Mouse (Mus musculus): ENCODE results near the gene Pnpt1.
A peak's percentile ranks its signal among the peaks of the same experiment; 100 is the strongest.

Pnpt1 gene

DNA sequence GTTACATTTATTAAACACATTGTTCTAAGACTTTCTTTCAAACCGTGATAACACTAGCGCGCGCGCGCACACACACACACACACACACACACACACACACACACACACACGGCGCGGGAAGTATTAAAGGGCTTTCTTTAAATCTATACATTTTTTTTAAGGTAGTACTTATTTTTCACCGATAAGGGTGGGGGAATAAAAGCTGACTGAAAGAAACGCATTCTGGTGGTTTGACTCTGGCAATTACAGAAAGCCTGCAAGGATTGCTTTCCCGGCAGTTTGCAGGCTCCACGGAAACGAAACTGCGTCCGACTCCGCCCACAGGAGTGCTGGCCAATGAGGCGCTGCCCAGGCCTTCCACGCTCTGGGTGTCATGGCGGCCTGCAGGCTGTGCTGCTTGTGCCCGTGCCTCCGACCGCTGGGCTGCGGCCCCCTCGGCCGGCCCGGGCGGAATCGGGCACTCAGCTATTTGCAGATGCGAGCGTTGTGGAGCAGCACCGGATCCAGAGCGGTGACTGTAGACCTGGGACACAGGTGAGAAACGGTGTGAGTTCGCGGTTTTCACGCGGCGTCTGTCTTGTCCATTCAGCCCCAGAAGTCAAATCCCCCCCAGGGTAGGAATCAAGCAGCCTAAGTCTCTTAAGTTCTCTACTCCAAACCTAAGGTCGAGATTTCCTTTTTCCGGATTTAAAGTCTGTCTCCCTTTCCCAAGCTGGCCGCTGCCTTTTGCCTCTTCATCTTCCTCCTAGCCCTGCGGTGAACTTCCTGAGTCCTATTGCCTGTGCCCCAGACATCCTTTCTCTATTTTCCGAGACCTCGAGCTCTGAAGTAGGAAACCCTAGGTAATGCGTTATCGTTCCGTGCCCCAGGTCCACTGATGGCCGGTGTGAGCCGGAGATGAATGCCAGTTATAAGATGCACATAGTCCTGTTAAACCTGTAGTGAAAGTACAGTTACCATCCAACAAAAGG, at the start of gene Pnpt1:
Gene Pnpt1, plus strand, starts transcription at position 360 of the 971 bp plus-strand sequence.
- DNase-seq = peak; percentile 87

DNA sequence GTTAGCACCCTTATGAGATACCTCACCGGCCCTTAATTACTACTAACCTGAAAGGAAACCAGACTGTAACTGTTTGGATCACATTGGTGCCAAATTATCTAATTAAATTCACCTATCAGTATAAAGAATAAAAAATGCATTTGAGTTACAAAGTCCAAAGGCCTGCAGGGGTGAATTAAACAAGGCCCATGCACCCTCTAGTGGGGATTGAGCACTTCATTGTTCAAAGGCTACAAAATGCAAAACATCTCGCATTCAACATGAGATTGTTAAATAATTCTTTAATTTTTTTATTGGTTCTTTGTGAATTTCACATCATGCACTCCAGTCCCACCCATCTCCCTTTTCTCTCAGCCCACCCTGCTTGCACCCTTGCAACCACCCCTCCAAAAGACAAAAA, 38.1 kb upstream of the Pnpt1 start:
- no peak for DNase-seq

DNA sequence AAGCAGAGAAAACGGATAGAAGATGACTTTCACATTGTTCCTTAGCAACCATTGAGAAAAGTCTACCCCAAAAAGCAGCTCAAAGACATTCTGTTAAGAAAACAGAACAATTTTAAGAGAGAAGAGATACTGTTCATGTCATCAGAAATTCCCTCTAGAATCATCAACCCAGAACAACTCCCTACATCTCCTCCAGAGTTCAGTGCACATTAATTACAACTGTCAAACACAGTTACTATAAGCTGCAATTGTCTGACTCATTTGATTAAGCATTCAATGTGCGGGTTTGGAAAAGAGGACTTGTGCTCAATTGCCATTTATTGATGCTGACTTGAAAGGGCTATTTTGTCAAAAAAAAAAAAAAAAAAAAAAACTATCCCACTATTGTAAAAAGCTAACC, 31.6 kb upstream of the Pnpt1 start:
- no peak for DNase-seq

DNA sequence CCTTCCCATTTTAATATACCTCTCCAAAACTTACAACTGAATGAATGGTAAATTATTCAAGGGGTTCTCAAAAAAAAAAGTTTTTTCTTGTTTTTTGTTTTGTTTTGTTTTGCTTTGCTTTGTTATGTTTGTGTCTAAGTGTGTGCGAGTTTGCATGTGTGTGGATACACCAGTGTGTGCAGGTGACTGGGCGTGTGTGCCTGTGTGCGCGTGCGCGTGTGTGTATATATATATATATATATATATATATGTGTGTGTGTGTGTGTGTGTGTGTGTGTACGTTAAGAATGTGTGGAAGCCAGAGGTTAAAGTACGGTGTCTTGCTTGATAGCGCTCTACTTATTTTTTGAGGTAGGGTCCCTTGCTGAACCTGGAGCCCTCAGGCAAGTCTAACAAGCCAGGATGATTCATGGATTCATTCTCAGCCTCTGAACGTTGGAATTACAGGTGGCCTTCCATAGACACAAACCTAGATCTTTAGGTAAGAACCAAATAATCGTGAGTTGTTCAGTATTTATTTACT, 621 bp upstream of the Pnpt1 start:
- DNase-seq = peak; percentile 19

- no peak for DNase-seq
Observed at GRCm38 (mm10) chr11:29140671-29141070, 10.1 kb downstream of the Pnpt1 start.

GRCm38 (mm10) chr11:29148901-29149300, 18.4 kb downstream of the Pnpt1 start:
- DNase-seq = no peak

GRCm38 (mm10) chr11:29163569-29163968, 33.0 kb downstream of the Pnpt1 start:
- DNase-seq = no peak

- peak; percentile 50 for DNase-seq
Observed at GRCm38 (mm10) chr11:29171959-29172391, 41.4 kb downstream of the Pnpt1 start.

DNA sequence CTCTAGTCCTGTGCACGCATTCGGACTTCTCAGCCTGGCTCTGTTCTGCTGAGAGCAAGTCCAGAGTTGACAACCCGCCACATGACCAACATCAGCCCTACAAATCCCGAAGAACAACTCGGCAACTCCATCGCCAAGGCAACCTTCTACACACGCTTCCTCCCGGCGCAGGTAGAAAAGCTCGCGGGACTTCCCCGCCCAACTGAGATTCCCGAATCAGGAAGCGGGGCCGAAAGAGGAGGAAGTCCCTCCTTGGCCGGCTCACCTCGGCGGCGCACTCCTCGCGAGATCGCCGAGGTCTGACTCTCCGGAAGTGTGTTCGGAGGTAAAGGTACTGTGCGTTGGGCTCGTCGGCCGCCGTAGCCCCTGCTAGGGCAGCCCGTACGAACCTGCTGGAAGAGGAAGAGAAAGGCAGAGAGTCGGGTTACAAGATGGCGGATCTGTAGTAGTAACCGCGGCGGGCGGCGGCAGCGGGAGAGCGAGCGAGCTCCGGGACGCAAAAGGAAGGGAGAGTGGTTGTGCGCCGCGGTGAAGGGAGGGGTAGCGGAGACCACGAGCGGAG, 42.1 kb downstream of the Pnpt1 start, which contains the start of gene Ppp4r3b:
Gene Ppp4r3b, plus strand, starts transcription at position 328 of the 562 bp plus-strand sequence.
- DNase-seq = peak; percentile 96

DNA sequence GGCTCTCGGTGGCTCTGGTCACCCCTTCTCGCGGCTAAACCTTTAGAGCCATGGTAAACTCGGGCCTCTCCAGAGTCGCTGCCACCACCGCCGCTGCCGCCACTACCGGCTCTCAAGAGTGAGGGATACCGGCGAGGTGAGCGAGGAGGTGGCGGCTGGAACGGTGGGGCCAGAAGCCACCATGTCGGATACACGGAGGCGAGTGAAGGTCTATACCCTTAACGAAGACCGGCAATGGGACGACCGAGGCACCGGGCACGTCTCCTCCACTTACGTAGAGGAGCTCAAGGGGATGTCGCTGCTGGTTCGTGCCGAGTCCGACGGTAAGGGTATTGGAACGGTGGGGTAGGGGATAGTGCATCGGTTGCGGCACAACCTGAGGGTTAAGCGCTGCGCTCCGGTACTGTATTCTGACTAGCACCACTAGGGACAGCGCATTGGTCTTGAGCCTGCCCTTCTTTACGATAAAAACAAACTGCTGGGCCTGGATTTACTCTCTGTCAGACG, 42.6 kb downstream of the Pnpt1 start:
- DNase-seq = peak; percentile 62

DNA sequence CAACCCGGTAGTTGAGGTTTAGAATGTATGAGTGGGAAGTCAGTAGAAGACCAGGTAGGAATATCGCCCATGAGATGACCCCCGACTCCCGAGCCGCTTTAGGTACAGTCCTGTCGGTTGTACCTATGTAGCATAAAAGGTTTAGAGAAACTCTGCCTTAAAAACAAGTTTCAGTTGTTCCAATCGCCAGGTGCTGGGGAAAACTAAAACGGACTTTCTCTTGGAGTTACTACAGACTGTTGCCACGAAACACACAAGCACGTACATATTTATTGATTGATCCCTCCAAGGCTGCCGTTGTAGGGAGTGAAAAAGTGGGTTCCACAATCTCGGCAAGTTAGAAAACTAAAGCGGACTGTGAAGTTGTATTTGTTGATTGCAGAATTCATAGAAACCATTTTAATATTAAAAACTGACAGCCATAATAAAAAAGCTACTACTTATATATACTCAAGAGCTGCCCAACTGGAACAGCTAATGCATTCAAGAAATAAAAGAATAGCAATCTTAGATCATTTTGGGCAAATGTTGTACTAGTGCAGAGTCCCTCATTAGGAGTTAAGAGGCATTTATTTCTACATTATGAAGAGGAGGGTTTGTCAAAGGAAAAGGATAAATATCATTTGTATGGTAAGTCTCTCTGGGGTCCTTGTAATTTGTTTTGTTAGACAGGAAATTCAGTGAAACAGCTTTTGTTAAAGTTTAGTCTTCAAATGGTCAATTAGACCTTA, 43.3 kb downstream of the Pnpt1 start:
- DNase-seq = no peak

GRCm38 (mm10) chr11:29179319-29179718, 48.8 kb downstream of the Pnpt1 start:
- no peak for DNase-seq

- no peak for DNase-seq
Observed at GRCm38 (mm10) chr11:29180657-29181056, 50.1 kb downstream of the Pnpt1 start.

GRCm38 (mm10) chr11:29181751-29182150, 51.2 kb downstream of the Pnpt1 start:
- no peak for DNase-seq

DNA sequence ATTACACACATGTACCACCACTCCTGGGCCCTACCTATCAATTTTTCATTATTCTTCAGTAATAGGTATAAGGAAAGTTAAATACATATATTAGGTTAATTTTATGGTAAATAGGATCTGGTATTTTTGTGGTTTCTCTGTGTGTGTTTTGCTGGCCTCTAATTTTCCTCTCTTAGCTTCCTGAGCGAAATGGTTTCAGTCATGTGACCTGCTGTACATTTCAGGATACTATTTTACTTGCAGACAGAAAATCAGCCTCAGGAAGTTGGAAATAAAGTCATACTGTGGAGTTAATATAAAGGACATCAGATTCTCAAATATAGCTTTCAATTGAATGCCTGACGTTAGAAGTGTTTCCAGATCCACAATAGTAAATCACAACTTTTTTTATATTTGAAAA, 58.4 kb downstream of the Pnpt1 start:
- no peak for DNase-seq

DNA sequence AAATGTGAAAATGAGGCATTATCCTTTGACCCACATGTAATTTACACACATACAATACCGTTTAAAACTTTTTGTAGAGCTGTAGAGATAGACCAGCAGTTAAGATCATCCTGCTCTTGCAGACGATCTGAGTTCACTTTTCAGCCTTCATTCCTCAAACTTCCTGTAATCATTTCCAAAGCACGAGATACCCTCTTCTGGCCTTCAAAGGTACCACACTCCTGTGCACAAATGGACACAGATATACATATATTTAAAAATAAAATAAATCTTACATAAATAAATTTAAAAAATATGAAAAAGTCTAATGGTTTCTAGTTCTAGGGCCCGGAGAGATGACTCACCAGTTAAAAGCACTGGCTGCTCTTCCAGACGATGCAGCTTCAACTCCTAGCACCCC, 73.1 kb downstream of the Pnpt1 start:
- DNase-seq = no peak

DNA sequence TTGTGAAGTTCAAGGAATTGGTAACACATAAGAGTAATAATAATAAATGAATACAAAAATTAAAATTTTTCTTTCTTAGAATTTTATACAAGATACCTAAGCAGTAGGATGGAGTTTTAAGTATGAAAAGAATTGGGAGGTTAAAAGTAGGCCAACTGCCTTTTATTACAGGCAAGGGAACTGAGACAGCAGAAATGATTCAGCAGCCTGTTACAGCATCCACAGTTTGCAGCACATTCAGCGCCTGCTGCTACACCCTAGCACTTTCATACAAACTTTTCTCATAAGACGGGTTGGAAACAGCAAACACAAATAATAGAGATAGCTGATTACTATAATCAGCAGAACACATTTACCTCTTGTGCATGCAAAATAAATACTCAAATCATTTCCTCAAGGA, 79.2 kb downstream of the Pnpt1 start:
- no peak for DNase-seq
